Mouse (Mus musculus): ENCODE results near the gene Slc9a1.

DNA sequence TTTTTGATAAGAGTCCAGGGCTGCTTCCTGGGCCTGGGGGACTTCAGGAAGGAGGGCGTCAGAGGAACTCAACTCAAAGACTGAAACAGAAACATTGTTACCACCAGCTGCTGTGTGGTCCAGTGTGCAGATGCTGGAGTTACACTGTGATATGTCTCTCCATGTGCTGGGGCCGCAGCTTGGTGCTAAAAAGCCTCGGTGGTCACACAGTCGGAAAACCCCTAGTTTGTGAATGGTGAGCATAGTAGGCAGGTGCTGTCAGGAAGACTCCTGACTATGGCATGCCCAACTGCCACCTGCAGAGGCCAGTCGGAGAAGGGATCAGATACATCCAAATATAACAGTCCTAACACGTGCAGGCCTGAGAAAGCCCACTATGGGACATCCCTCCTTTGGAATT lies 54.2 kb downstream of the Slc9a1 start:
- TF ChIP-seq CTCF (conservative IDR thresholded peaks at IDR 0.05; ENCODE audit: insufficient read depth, insufficient read length, low read depth, low read length) (no peak), POLR2A (IDR thresholded peaks at IDR 0.05; ENCODE audit: low read depth, low read length) (no peak)
